Mouse (Mus musculus): Measurements from ENCODE around the gene Sdhaf2.

- TF ChIP-seq CTCF (conservative IDR thresholded peaks at IDR 0.05; ENCODE audit: low read length) (no peak), NANOG (IDR thresholded peaks at IDR 0.05; ENCODE audit: borderline replicate concordance, low read length) (no peak)
These were observed 2.4 kb downstream of the Sdhaf2 start for GRCm38 (mm10) chr19:10523483-10524080.
